Mouse (Mus musculus) liver, embryonic 14.5 days (tissue): Measurements from ENCODE around the gene Gsc. TPM values are rescaled to one million over a fixed set of nuclear protein-coding genes. Genes with fewer than 3 reads are reported as not detected.

Experiments used
- ATAC-seq: fragments of 200-750 bp; cut with Nextera tagmentation; 2 replicates; pipeline ENCODE4 v1.8.0; 2017; ENCODE audit warnings: moderate number of reproducible peaks, mild to moderate bottlenecking, moderate library complexity; ENCODE audit not compliant: insufficient read depth
- DNase-seq, 3 experiments: peaks; one replicate each; pipeline ENCODE4 v3.0.0-alpha.2; 2012 to 2013; ENCODE audit warnings: low read depth in 3 of 3, low spot score in 3 of 3
- H3K27ac ChIP-seq: fragments of 300-500 bp; sonication (generic); 2 replicates; pipeline ENCODE4 v1.5.1; 2014; ENCODE audit warnings: moderate library complexity, mild to moderate bottlenecking, control low read depth, inconsistent platforms
- H3K27me3 ChIP-seq: fragments of 300-500 bp; sonication (generic); 2 replicates; pipeline ENCODE4 v1.6.1; 2014; ENCODE audit warnings: mild to moderate bottlenecking, low read length, moderate library complexity; ENCODE audit not compliant: control insufficient read depth, insufficient read depth
- H3K36me3 ChIP-seq: fragments of 300-500 bp; sonication (generic); replicated peaks from 2 replicates; pipeline ENCODE4 v1.6.1; 2014; ENCODE audit warnings: low read depth; ENCODE audit not compliant: control insufficient read depth, insufficient read depth
- H3K4me1 ChIP-seq, 2 experiments: fragments of 200-500 bp in 1 of 2; fragments of 300-500 bp in 1 of 2; sonication (generic) in 1 of 2; replicated peaks; 2 replicates each; pipeline ENCODE4 v1.6.1; 2012 to 2014; ENCODE audit warnings: antibody characterized with exemption in 1 of 2, inconsistent platforms in 1 of 2, low read length in 1 of 2; ENCODE audit not compliant: control insufficient read depth in 2 of 2, insufficient read depth in 2 of 2
- H3K4me2 ChIP-seq: fragments of 300-500 bp; sonication (generic); 2 replicates; pipeline ENCODE4 v1.6.1; 2014; ENCODE audit warnings: low read depth, mild to moderate bottlenecking, control low read depth, moderate library complexity
- H3K4me3 ChIP-seq, 2 experiments: fragments of 200-500 bp in 1 of 2; fragments of 300-500 bp in 1 of 2; sonication (generic) in 1 of 2; 2 replicates each; pipeline ENCODE4 v1.5.1; 2012 to 2014; ENCODE audit warnings: low read depth in 2 of 2, low read length in 2 of 2, mild to moderate bottlenecking in 2 of 2, control low read depth in 1 of 2, inconsistent platforms in 1 of 2, moderate library complexity in 1 of 2; ENCODE audit not compliant: insufficient read depth in 1 of 2
- H3K9ac ChIP-seq: fragments of 300-500 bp; sonication (generic); replicated peaks from 2 replicates; pipeline ENCODE4 v1.6.1; 2014; ENCODE audit warnings: mild to moderate bottlenecking, control low read depth, moderate library complexity
- H3K9me3 ChIP-seq: fragments of 300-500 bp; sonication (generic); 2 replicates; pipeline ENCODE4 v1.6.1; 2016; ENCODE audit warnings: low read length, mixed read lengths; ENCODE audit not compliant: control insufficient read depth
- CTCF ChIP-seq: IDR thresholded peaks from 2 replicates; pipeline ENCODE4 v1.5.1; 2016; ENCODE audit warnings: antibody characterized with exemption, low read depth, control low read depth
- EP300 ChIP-seq: IDR thresholded peaks from 2 replicates; pipeline ENCODE4 v1.6.1; 2016; ENCODE audit warnings: antibody characterized with exemption, low read depth
- WGBS: fragments of 180-500 bp; shearing (Covaris S2); extraction: QIAGEN DNeasy Blood & Tissue Kit; methylation state at CpG from one replicate; pipeline ENCODE4 v1.1.7; 2014; ENCODE audit not compliant: insufficient replicate concordance; 5-methylcytosine and 5-hydroxymethylcytosine counted together
- polyA plus RNA-seq, 2 experiments: library from polyadenylated mRNA; depleted of rRNA in 1 of 2; stranded (reverse) in 1 of 2; unstranded in 1 of 2; fragments of >200 nt; fragmentation: Nextera tagmentation in 1 of 2; extraction: Ambion mirVana in 1 of 2; gene quantifications; 2 replicates each; pipeline versions ENCODE4 v1.2.1 to v1.2.3; 2012 to 2014

Gene Gsc
- polyA plus RNA-seq, 2 experiments = 0.02 TPM; not detected in 1

- Histone ChIP-seq H3K4me2 (no peak overlapping the region), H3K9ac (no peak overlapping the region), H3K9me3 (no peaks in the 10 kb centered on the region), H3K36me3 (no peaks in the 10 kb centered on the region), H3K4me3 (no peak overlapping the region), H3K4me1 (no peaks in the 10 kb centered on the region), H3K27me3 (no peaks in the 10 kb centered on the region), H3K27ac (no peak overlapping the region)
- TF ChIP-seq CTCF = no peak
- no peak for TF ChIP-seq EP300
- no peak for DNase-seq
- no peak for ATAC-seq
- 23% methylated on average over 3 of the region's 3 CpGs for WGBS
Observed at GRCm38 (mm10) chr12:104485161-104485560, 12.0 kb upstream of the Gsc start.

- Histone ChIP-seq H3K4me2 (no peak overlapping the region), H3K9me3 (no peaks in the 10 kb centered on the region), H3K36me3 (no peaks in the 10 kb centered on the region), H3K27ac (no peak overlapping the region), H3K4me1 (no peaks in the 10 kb centered on the region), H3K9ac (no peak overlapping the region), H3K4me3 (no peak overlapping the region), H3K27me3 (peaks cover 34% of the 10 kb centered on the region)
- 65% methylated on average over 10 of the region's 10 CpGs for WGBS
- no peak for DNase-seq
- no peak for TF ChIP-seq EP300
- ATAC-seq = no peak
Observed at GRCm38 (mm10) chr12:104481007-104481406, 7.9 kb upstream of the Gsc start.

DNA sequence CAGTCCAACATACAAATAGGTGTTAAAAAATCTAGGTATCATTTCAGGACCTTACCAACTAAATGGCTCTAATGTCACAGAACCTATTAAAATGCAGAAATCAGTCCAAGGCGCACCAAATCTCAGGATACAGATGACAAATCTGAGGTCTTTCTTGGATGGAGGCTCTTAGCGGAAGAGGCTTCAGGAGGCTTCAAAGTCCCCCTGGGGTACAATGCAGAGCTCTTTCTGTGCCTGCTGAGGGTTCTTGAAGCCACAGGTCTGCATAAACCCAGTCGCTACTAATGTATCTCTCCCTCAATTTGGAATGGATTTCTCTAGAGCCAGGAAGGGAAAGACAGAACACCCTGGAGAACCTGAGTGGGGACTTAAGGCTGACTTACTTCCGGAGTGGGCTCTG lies 5.1 kb upstream of the Gsc start:
- peaks cover 62% of the 10 kb centered on the region for H3K27me3 ChIP-seq
- H3K27ac ChIP-seq = no peak overlapping the region
- H3K4me3 ChIP-seq = no peak overlapping the region
- no peaks in the 10 kb centered on the region for H3K9me3 ChIP-seq
- H3K9ac ChIP-seq = no peak overlapping the region
- H3K36me3 ChIP-seq = no peaks in the 10 kb centered on the region
- no peak for ATAC-seq
- no peak for DNase-seq
- H3K4me2 ChIP-seq = no peak overlapping the region
- WGBS = 4% methylated on average over 4 of the region's 4 CpGs
- no peak for TF ChIP-seq EP300
- no peak for TF ChIP-seq CTCF
- H3K4me1 ChIP-seq = no peaks in the 10 kb centered on the region

DNA sequence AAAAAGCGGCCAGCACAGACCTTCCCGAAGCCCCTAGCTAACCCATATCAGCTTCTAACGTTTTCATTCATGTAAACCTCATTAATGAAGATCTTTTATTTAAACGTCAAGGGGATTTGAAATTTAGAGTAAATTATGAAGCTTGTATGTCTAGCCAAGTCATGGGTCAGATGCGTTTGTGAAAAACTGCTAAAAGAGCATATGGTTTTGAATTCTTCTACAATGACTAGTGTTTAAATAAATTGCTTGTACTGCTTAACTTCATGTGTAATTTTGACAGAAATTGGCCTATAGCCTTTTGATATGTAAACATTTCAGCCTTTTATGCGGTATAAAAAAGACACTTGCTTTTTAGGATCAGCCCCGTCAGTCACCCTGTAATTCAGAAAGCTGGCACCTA lies 4.4 kb upstream of the Gsc start:
- Histone ChIP-seq H3K27ac (no peak overlapping the region), H3K4me1 (no peaks in the 10 kb centered on the region), H3K4me2 (no peak overlapping the region), H3K9ac (no peak overlapping the region), H3K4me3 (no peak overlapping the region), H3K27me3 (peaks cover 69% of the 10 kb centered on the region), H3K36me3 (no peaks in the 10 kb centered on the region), H3K9me3 (no peaks in the 10 kb centered on the region)
- DNase-seq = no peak
- WGBS = 6% methylated on average over 7 of the region's 7 CpGs
- TF ChIP-seq EP300 (no peak), CTCF (no peak)
- ATAC-seq = no peak

- TF ChIP-seq CTCF (no peak), EP300 (no peak)
- Histone ChIP-seq H3K4me3 (no peak overlapping the region), H3K4me1 (no peaks in the 10 kb centered on the region), H3K36me3 (no peaks in the 10 kb centered on the region), H3K4me2 (no peak overlapping the region), H3K27ac (no peak overlapping the region), H3K27me3 (peaks cover 73% of the 10 kb centered on the region), H3K9me3 (no peaks in the 10 kb centered on the region), H3K9ac (no peak overlapping the region)
- 2% methylated on average over 12 of the region's 12 CpGs for WGBS
- ATAC-seq (no peak), DNase-seq (no peak)
Observed at GRCm38 (mm10) chr12:104477066-104477465, 3.9 kb upstream of the Gsc start.
